Mouse (Mus musculus) CD8-positive naive resting alpha-beta T cell, adult 2 months (primary cell): ENCODE data around the gene Slc37a1.

Experiments
- DNase-seq, 2 experiments: peaks; one replicate each; pipeline ENCODE4 v3.0.0; 2022; ENCODE audit warnings: low read depth in 2 of 2, low spot score in 2 of 2

The Slc37a1 gene

DNA sequence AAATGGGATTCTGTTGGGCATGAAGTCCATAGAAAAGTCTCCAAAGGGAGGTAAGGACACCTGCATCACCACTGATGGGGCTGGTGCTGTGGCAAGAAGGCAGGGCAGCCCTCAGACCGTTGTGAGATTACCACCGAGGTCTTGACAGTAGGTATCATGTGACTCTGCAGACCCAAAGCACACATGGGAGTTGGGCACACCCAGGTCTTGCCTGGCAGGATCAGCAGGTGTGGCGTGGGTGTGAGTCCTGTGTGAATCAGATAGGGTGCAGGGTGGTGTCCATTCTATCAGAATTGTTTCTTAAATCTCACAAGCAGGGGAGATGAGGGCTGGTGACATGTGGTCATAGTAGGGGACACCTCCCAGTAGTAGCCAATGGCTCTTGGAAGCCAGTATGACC, 30.4 kb downstream of the Slc37a1 start:
- DNase-seq: no peak

- DNase-seq: no peak
Measured at GRCm38 (mm10) chr17:31317521-31318272, 31.1 kb downstream of the Slc37a1 start.

GRCm38 (mm10) chr17:31318906-31319767, 32.5 kb downstream of the Slc37a1 start:
- DNase-seq: no peak

- DNase-seq: no peak
Measured at GRCm38 (mm10) chr17:31321425-31321824, 34.8 kb downstream of the Slc37a1 start.

DNA sequence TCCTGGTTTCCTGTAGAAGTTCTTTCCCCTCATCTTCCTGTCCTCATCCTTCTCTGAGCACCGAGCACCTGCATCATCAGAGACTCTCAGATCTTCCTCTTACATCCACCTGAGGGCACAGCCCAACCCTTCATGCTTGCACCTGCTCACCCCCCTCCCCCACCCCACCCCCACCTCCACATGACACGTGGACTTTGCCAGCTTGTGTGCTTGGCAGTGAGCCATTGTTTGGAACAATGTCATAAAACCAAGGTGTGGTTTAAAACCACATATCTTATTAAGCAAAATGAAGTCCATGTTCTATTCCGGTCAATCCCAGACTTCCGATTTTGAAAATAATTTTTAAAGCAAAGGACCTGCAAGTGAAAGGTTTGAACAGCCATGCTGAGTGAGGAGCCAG, 35.9 kb downstream of the Slc37a1 start:
- no peak for DNase-seq

GRCm38 (mm10) chr17:31323379-31323778, 36.8 kb downstream of the Slc37a1 start:
- no peak for DNase-seq

DNA sequence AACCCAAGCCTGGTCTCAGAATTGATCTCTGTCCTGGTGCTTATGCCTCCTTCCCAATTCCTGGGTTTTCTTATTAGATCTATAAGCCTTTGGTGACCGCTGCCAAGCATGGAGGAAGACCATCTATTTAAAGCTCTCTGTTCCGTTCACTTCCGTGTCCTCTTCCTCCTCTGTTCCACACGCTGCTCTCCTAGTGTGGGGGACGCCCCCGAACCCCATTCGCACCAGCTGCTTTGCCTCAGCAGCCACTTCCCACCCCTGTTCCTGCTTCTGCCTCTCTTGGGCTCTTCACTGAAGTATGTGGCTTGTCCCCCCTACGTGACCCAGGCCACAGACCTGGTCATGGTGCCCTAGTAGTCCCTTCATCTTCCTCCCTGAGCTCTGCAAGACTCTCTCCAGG, 37.6 kb downstream of the Slc37a1 start:
- DNase-seq: no peak

DNA sequence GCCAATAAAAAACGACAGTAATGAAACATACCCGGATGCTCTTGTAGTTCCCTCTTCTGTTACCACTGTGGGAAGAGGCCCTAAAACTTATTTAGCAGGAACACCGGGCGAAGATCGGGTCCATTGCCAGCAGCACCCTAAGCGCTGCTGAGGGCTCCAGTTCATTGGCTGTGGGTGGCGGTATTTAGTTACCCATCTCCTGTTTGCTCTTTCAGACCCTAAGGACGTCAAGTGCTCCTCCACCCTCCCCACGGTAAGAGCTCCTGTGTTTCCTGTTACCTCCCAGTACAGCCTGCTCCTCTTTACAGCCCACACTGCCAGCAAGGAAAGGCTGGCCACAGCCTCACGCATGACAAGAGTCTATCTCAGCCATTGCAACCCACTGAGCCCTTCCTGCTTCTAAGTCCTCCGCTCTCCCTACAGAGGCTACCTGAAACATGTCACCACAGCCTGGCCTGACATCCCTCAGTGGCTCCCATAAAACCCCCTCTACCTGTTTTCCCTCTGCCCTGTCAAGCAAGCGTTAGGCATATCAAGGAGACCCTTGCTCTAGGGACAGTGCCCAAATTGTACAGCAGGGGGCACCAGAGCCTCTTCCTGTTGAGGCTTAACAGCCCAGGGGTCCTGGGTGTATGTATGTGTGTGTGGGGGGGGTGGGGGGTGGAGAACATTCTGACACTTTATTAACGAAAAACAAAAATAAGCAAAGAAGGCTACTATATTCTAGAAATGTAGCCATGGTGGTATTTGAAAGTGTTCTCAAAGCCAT, 39.0 kb downstream of the Slc37a1 start:
- peak; percentile 65 to 83 for DNase-seq

GRCm38 (mm10) chr17:31326220-31326852, 39.7 kb downstream of the Slc37a1 start:
- DNase-seq: peak; percentile 68 to 78

DNA sequence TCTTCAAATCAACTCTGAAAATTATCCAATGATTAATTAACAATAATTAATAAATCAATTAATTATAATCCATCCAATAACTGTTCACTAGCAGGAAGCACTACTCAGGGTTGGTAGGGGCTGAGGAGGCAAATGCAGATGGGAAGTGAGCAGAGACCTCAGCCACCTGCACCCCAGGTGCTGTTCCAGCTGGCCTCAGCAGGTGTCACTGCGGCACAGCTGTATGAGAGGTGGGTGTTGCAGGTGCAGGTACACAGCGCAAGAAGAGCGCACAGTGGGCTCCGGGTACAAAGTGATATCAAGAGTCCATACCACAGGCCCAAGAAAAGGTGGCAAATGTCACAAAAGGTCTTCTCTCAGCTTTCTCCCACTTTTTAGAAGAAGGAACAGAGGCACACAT, 41.9 kb downstream of the Slc37a1 start:
- peak; percentile 27 to 55 for DNase-seq

DNA sequence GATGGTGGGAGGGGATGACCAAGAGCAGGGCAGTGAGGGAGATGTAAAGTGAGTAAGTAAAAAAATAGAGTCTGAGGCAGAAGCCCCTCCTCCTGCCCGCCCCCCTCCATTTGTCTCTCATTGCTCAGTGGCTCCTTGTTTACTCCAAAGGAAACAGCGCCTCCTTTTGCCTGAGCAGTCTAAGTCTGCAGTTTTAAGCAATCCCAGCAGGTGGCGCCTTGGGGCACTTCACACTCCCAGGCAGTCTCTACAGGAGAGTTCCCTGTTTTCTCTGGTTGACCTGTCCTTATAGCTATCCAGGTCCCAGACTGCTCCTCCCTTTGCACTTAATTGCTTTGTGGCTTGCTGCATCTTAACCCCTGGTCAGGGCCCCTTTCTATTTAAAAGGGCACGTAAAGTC, 44.0 kb downstream of the Slc37a1 start:
- peak; percentile 49 to 51 for DNase-seq

GRCm38 (mm10) chr17:31331273-31331672, 44.7 kb downstream of the Slc37a1 start:
- DNase-seq: no peak

GRCm38 (mm10) chr17:31331920-31332319, 45.3 kb downstream of the Slc37a1 start:
- DNase-seq: no peak

DNA sequence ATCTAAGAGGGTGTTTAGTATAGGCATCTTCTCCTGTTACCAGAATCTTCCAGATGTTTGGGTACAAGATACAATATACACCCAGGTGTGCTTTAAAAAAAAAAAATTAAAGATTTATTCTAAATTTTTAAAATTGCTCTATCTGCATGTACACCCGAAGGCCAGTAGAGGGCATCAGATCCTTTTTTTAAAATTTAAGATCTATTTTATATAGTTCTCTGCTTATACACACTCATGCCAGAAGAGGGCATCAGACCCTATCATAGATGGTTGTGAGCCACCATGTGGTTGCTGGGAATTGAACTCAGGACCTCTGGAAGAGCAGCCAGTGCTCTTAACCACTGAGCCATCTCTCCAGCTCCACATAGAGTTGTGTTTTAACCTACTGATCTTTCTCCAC, 45.7 kb downstream of the Slc37a1 start:
- DNase-seq: peak in 1 of 2 experiments; percentile 37

- DNase-seq: no peak
Measured at GRCm38 (mm10) chr17:31334509-31335260, 48.1 kb downstream of the Slc37a1 start.

DNA sequence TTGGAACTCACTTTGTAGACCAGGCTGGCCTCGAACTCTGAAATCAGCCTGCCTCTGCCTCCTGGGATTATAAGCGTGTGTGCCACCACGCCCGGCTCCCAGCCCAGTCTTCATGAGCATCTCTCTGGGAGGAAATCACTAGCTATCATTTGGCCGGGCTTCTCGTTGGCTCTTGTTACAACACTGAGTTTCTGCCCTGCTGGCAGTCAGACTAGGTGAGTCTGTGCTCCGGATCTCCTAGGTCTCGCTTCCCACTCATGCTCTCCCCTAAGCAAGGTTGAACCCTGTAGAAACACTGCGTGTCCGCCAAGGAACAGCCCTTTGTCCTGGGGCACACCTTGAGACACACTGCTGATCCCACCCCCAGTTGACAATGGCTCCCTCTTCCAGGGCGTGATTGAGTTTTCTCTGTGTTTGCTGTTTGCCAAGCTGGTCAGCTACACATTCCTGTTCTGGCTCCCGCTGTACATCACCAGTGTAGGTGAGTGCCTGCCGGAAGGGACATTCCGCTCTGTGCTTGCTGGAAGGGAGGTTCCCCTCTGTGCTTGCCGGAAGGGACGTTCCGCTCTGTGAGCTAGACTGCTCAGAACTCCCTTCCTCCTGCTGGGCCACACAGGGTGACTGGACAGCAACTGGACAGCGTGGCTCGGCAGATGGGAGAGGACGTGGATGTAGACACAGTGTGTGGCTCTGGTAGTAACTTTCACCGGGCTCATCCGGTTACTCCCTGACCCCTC, 48.9 kb downstream of the Slc37a1 start:
- DNase-seq: no peak

DNA sequence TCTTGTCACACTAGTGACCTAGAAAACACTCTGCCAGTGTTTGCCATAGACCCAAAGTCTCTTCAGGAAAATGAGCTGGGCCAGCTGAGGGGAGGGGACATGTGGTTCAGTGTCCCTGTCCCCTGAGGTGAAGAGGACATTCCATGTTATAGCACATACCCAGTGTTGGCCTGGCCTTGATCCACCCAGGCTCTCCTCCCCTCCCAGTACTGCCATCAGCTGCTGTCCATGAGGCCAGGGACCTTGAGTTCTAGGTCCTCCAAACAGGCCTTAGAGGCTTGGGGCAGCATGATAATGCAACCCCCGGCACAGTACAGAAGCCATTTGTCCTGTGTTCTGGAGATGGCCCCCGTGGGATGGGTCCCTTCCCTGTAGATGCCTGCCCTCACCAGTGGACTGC, 53.2 kb downstream of the Slc37a1 start:
- no peak for DNase-seq

GRCm38 (mm10) chr17:31342191-31342590, 55.6 kb downstream of the Slc37a1 start:
- DNase-seq: no peak

- peak; percentile 82 to 85 for DNase-seq
Measured at GRCm38 (mm10) chr17:31344172-31344801, 57.7 kb downstream of the Slc37a1 start.
